Mouse (Mus musculus) heart, embryonic 16.5 days (tissue): Measurements from ENCODE around the gene Retnlg. TPM values are rescaled to one million over a fixed set of nuclear protein-coding genes. Genes with fewer than 3 reads are reported as not detected.
"Not testable (repeated sequence)": the region's sequence is repeated elsewhere in the genome, so short reads cannot be mapped to it uniquely, and the experiment has no call there.

ENCODE experiments used
- ATAC-seq: fragments of 200-750 bp; cut with Nextera tagmentation; replicated peaks from 2 replicates; pipeline ENCODE4 v1.8.0; 2017; ENCODE audit warnings: moderate number of reproducible peaks; ENCODE audit not compliant: insufficient read depth, low FRiP score; ENCODE audit errors: extremely low read depth
- H3K27ac ChIP-seq: fragments of 300-500 bp; sonication (generic); 2 replicates; pipeline ENCODE4 v1.5.1; 2014; ENCODE audit warnings: mild to moderate bottlenecking, low read length, control low read depth, moderate library complexity
- H3K27me3 ChIP-seq: fragments of 300-500 bp; sonication (generic); 2 replicates; pipeline ENCODE4 v1.6.1; 2014; ENCODE audit warnings: low read length, mixed read lengths; ENCODE audit not compliant: control insufficient read depth, insufficient read depth
- H3K36me3 ChIP-seq: fragments of 300-500 bp; sonication (generic); 2 replicates; pipeline ENCODE4 v1.6.1; 2014; ENCODE audit not compliant: control insufficient read depth, insufficient read depth
- H3K4me1 ChIP-seq: fragments of 300-500 bp; sonication (generic); 2 replicates; pipeline ENCODE4 v1.6.1; 2014; ENCODE audit warnings: low read length, mixed read lengths; ENCODE audit not compliant: control insufficient read depth, insufficient read depth
- H3K4me2 ChIP-seq: fragments of 300-500 bp; sonication (generic); 2 replicates; pipeline ENCODE4 v1.6.1; 2014; ENCODE audit warnings: low read depth, mild to moderate bottlenecking, control low read depth, low read length
- H3K4me3 ChIP-seq: fragments of 300-500 bp; sonication (generic); 2 replicates; pipeline ENCODE4 v1.5.1; 2014; ENCODE audit warnings: mild to moderate bottlenecking, control low read depth, low read length
- H3K9ac ChIP-seq: fragments of 300-500 bp; sonication (generic); 2 replicates; pipeline ENCODE4 v1.6.1; 2014; ENCODE audit warnings: low read length, control low read depth
- H3K9me3 ChIP-seq: fragments of 300-500 bp; sonication (generic); replicated peaks from 2 replicates; pipeline ENCODE4 v1.6.1; 2016; ENCODE audit warnings: low read length; ENCODE audit not compliant: control insufficient read depth
- WGBS: fragments of 180-500 bp; shearing (Covaris S2); extraction: QIAGEN DNeasy Blood & Tissue Kit; methylation state at CpG from one replicate; pipeline ENCODE4 v1.1.7; 2014; 5-methylcytosine and 5-hydroxymethylcytosine counted together
- polyA plus RNA-seq: library from polyadenylated mRNA; unstranded; fragments of >200 nt; fragmentation: Nextera tagmentation; extraction: Ambion mirVana; gene quantifications from 2 replicates; pipeline ENCODE4 v1.2.1, GENCODE M21; 2015

Retnlg gene
- 0.72 and 1.7 TPM in 2 replicates for polyA plus RNA-seq

DNA sequence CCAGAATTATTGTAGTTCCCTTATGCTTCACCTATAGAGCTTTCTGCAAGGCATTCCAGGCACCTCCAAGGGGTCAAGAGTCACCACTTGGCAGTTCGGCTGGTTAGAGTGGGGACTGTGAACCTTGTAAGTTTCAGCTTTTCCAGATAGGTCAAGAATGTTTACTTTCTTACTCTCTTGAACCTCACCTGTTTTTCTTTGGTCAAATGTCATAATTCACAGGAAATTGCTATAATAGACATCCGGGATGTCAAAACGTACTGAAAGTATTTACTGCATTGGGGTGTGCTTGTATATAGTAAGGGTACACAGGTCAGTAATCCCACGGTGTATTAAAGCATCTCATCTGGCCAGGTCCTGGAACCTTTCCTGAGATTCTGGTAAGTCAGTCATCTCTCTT is at the start of gene Retnlg:
TSS of gene Retnlg (plus strand) at position 301 of the 400 bp plus-strand sequence.
- 64% methylated on average over 4 of the region's 4 CpGs for WGBS
- Histone ChIP-seq H3K36me3 (no peaks in the 10 kb centered on the region), H3K4me3 (no peak within 1 kb of the TSS), H3K4me1 (no peaks in the 10 kb centered on the region), H3K9me3 (no peaks in the 10 kb centered on the region), H3K9ac (no peak within 1 kb of the TSS), H3K27me3 (no peaks in the 10 kb centered on the region), H3K4me2 (no peak within 1 kb of the TSS), H3K27ac (no peak within 1 kb of the TSS)
- ATAC-seq, result no peak

DNA sequence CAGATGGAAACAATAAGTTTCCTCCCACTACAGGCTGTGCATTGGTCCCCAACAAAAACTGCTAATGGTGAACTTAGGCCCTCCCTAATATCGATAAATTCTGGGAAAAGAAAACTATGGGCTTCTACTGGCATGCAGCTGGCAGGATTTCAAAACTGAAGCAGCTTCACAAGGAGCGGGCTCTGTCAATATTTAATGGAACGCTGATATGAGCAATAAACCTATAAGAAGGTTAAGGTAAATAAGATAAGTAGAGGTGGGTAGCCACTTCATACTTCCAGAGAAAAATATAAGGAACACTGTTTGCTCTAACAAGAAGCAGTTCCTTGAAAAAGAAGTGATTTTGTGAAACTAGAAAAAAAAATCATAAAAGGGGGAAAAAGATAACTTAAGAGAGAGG is 45.9 kb upstream of the Retnlg start:
- Histone ChIP-seq H3K27ac (no peak overlapping the region), H3K9ac (no peak overlapping the region), H3K4me2 (no peak overlapping the region), H3K4me1 (no peaks in the 10 kb centered on the region), H3K36me3 (no peaks in the 10 kb centered on the region), H3K27me3 (no peaks in the 10 kb centered on the region), H3K4me3 (no peak overlapping the region), H3K9me3 (no peaks in the 10 kb centered on the region)
- 68% methylated on average over 3 of the region's 3 CpGs for WGBS
- ATAC-seq, result no peak

DNA sequence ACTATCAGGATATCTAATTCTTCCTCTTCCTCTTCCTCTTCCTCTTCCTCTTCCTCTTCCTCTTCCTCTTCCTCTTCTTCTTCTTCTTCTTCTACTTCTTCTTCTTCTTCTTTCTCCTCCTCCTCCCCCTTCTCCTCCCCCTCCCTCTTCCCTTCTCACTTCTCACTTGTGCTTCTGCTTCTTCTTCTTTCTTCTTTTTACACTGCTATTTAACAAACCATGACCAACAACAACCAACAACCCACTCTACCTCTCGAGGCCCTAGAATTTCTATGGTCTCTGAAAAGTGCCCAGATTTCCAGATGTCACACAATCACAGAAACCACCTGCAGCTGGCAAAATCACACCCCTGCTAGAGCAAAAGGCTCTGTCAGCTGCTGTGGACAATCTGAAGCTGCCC is 44.8 kb upstream of the Retnlg start:
- H3K9me3 ChIP-seq, result no peaks in the 10 kb centered on the region
- no peaks in the 10 kb centered on the region for H3K36me3 ChIP-seq
- no peak overlapping the region for H3K9ac ChIP-seq
- WGBS, result 51% methylated on average over 1 of the region's 1 CpGs
- H3K4me2 ChIP-seq, result no peak overlapping the region
- no peak for ATAC-seq
- H3K27ac ChIP-seq, result no peak overlapping the region
- no peaks in the 10 kb centered on the region for H3K4me1 ChIP-seq
- no peak overlapping the region for H3K4me3 ChIP-seq
- no peaks in the 10 kb centered on the region for H3K27me3 ChIP-seq

DNA sequence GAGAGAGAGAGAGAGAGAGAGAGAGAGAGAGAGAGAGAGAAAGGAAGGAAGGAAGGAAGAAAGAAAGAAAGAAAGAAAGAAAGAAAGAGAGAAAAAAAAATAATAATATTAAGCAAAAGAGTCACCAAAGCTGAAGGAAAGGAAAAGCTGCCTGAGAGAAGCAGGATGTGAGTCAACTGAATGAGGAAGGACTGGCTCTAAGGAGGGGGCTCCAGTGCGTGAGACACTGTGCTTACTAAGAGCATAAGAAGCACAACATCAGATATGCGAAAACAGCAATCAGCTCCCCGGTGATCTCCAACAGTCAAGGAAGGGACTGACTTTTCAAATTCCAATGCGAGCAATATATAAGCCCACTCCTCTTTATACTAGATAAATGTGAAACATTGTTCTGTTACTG is 43.4 kb upstream of the Retnlg start:
- no peak overlapping the region for H3K4me2 ChIP-seq
- H3K4me1 ChIP-seq, result no peaks in the 10 kb centered on the region
- H3K4me3 ChIP-seq, result no peak overlapping the region
- H3K9me3 ChIP-seq, result no peaks in the 10 kb centered on the region
- no peak overlapping the region for H3K27ac ChIP-seq
- no peak for ATAC-seq
- H3K36me3 ChIP-seq, result no peaks in the 10 kb centered on the region
- no peaks in the 10 kb centered on the region for H3K27me3 ChIP-seq
- WGBS, result 62% methylated on average over 4 of the region's 4 CpGs
- H3K9ac ChIP-seq, result no peak overlapping the region

DNA sequence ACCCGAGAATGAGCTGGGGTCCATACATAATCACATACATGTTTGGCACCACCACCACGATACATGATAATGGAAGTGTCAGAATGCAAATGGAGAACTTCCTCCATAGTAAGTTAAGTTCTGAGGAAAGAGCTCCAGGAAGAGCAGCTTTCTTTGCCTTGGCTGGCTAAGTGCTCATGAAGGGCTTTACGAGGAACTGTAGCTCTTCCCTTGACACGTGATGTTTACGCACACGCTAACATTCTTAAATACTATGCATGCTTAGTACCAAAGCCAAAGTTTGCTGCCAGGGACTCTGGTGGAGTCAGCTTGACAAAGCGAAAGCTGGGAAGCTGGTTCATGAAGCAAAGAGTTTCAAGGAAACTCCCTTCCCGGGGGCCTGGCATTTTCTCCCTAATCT is 40.4 kb upstream of the Retnlg start:
- Histone ChIP-seq H3K27ac (no peak overlapping the region), H3K4me1 (no peaks in the 10 kb centered on the region), H3K4me3 (no peak overlapping the region), H3K9me3 (no peaks in the 10 kb centered on the region), H3K36me3 (no peaks in the 10 kb centered on the region), H3K27me3 (no peaks in the 10 kb centered on the region), H3K9ac (no peak overlapping the region), H3K4me2 (no peak overlapping the region)
- 71% methylated on average over 7 of the region's 8 CpGs for WGBS
- ATAC-seq, result no peak

DNA sequence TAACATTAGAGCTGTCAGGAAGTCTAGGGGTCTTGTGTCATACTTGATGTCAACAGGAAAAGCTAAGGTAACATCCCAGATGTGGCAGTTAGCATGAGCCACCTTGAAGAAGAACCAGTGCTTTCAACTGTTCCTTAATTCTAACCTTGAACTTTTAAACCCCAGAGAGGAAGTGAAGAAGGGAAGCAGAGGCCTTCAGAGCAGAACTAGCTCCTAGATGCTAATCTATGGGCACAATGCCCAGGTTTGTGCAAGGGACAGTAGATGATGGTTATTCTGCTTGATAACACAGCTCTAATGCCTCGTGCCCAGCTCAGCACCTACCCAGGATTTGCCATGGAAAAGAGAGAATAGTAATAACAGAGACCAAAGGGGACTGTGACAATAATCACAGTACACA is 38.8 kb upstream of the Retnlg start:
- 40% methylated on average over 1 of the region's 1 CpGs for WGBS
- H3K9me3 ChIP-seq, H3K36me3 ChIP-seq, H3K4me2 ChIP-seq, H3K27me3 ChIP-seq, H3K4me3 ChIP-seq, H3K27ac ChIP-seq, ATAC-seq, H3K4me1 ChIP-seq, H3K9ac ChIP-seq: not testable (repeated sequence)

DNA sequence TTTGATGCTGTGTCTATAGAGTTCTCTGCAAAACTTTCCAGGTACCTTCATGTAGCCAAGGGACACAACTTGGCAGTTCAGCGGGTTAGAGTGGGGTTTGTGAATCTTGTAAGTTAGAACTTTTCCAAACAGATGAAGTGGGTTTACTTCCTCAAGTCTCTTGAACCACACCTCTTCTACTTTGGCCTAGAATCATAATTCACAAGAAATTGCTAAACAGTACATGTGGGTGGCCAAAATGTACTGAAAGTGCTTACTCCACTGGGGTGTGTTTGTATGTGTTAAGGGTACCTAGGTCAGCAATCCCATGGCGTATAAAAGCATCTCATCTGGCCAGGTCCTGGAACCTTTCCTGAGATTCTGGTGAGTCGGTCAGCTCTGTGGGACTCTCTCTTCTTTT is 30.2 kb upstream of the Retnlg start, which contains the start of gene Retnla:
TSS of gene Retnla (plus strand) at position 286 of the 400 bp plus-strand sequence.
- H3K27me3 ChIP-seq, result no peaks in the 10 kb centered on the region
- no peaks in the 10 kb centered on the region for H3K36me3 ChIP-seq
- 73% methylated on average over 3 of the region's 3 CpGs for WGBS
- H3K4me3 ChIP-seq, result no peak within 1 kb of the TSS
- no peak within 1 kb of the TSS for H3K4me2 ChIP-seq
- no peak within 1 kb of the TSS for H3K9ac ChIP-seq
- no peaks in the 10 kb centered on the region for H3K9me3 ChIP-seq
- no peaks in the 10 kb centered on the region for H3K4me1 ChIP-seq
- H3K27ac ChIP-seq, result no peak within 1 kb of the TSS
- ATAC-seq, result no peak

DNA sequence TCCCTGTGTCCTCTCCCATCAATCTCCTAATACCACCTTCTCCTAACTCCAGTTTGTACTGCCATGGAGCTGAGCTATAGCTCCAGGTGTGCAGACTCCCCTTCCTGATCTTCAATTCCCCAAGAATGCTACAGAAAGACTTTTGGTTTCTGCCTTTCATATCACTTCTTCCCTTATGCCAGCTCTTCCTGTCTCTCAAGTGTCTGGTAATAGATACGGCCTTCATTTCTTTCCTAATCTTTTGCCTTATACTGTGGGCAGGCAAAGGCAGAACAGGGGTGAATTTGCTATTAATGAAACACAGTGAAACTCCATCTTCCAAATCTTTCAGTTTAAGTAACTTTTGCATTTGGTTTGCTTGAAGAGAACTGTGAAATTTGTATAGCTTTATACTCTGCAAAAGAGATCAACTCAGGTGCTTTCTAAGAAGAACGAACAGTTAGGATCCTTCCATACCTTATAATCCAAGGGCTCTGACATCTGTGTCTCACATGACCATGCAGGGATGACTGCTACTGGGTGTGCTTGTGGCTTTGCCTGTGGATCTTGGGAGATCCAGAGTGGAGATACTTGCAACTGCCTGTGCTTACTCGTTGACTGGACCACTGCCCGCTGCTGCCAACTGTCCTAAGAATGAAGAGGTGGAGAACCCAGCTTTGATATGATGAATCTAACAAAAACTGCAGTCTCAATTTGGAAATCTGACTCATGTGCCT is 28.6 kb upstream of the Retnlg start:
- no peak overlapping the region for H3K27ac ChIP-seq
- H3K4me1 ChIP-seq, result no peaks in the 10 kb centered on the region
- no peak for ATAC-seq
- no peak overlapping the region for H3K9ac ChIP-seq
- no peaks in the 10 kb centered on the region for H3K27me3 ChIP-seq
- H3K4me3 ChIP-seq, result no peak overlapping the region
- no peaks in the 10 kb centered on the region for H3K9me3 ChIP-seq
- H3K36me3 ChIP-seq, result no peaks in the 10 kb centered on the region
- WGBS, result 80% methylated on average over 4 of the region's 4 CpGs
- H3K4me2 ChIP-seq, result no peak overlapping the region

DNA sequence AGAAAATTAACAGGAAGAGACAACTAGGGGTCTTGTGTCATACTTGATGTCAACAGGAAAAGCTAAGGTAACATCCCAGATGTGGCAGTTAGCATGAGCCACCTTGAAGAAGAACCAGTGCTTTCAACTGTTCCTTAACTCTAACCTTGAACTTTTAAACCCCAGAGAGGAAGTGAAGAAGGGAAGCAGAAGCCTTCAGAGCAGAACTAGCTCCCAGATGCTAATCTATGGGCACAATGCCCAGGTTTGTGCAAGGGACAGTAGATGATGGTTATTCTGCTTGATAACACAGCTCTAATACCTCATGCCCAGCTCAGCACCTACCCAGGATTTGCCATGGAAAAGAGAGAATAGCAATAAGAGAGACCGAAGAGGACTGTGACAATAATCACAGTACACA is 7.4 kb upstream of the Retnlg start:
- not testable (repeated sequence) for H3K27ac ChIP-seq, H3K4me1 ChIP-seq, H3K4me3 ChIP-seq, H3K4me2 ChIP-seq, H3K36me3 ChIP-seq, H3K9ac ChIP-seq, ATAC-seq, H3K27me3 ChIP-seq, H3K9me3 ChIP-seq
- WGBS, result 81% methylated on average over 1 of the region's 1 CpGs
